Mouse (Mus musculus) urinary bladder, postnatal 14 days (tissue): ENCODE results near the gene E2f1.

ENCODE experiments used
- DNase-seq: peaks from one replicate; pipeline ENCODE4 v3.0.0; 2021; ENCODE audit warnings: low spot score

The E2f1 gene

DNA sequence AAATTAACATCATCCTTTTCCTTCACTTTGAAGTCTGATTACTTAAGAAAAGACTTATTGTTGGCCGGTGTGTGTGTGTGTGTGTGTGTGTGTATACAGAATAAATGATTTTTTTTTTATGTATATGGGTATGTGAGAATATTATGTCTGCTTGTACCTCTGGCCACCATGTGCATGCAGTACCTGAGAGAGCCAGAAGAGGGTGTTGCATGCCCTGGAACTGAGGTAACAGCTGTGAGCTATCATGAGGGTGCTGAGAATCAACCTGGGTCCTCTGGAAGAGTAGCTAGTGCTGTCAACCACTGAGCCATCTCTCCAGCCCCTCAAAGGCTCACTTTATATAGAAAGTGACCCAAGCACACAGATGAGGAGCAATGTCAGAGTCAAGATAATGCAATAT, 11.7 kb upstream of the E2f1 start:
- DNase-seq = no peak

DNA sequence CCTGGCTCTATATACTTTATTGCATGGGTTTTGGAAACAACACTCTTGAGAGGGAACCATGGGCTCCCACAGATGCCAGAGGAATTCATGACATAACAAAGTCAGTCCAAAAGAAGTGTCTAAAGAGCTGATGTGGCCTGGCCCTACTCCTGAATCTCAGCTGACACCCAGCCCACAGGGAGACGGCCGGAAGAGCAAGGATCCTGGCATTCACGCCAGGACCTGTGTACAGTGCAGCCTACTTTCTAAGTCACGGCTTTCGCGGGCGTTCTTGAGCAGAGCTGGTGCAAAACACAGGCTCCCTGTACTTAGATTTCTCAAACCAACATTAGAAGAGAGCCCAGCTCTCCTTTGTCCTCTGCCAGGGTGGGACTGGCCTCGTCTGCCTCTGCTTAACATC, 10.9 kb upstream of the E2f1 start:
- DNase-seq = peak; percentile 43

DNA sequence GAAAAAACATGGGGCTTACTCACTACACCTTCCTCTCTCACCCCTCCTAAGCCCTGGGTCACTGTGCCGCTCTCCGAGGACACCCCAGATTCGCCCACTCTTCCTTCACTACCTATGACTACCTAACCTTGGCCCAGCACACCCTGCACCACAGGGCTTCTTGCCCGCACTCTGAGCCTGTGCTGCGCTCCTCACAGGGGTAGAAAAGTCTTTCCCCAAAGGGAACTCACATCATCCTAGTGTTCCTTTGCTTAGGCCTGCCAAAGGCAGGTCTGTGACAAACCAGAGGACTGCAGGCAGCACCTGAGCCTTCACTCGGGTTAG, 8.0 kb upstream of the E2f1 start:
- DNase-seq = no peak

DNA sequence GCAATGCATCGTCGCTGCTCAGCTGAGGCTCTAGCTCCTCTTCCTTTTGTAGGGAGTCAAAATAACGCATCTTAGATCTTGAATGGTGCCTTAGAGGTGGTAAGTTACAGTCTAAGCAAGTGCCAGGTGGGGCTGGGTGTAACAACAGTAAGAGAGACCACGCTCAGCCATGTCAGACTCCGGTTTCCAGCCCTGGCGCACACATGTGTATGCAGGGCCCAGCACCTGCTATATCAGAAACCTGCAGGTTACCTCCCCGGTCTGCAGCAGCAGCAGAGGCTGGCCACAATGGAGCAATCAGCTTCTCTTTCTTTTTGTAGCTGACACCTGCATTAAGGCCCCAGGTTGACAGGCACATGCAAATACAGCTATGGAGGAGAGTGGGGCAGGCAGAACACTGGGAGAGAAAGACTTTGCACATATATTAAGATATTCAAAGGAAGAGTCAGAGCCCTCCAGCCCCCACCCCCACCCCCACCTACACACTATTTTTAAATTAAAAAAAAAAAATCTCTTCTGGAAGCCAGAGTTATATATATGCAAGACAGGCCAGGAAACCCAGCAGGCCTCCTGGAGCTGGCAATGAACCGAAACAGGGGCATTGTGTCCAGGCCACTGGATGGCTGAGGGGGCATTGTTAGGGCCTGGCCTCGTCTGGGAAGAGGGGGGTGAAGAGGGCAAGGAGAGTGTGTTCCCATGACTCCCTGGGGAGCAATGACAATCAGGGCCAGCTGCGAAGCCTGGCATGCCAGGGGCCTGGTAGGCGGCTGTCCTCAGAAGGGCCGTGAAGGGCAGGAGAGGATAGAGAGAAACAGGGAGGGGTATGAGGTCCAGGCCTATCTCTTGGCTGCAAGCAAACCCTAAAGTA, 7.4 kb upstream of the E2f1 start:
- DNase-seq = no peak

DNA sequence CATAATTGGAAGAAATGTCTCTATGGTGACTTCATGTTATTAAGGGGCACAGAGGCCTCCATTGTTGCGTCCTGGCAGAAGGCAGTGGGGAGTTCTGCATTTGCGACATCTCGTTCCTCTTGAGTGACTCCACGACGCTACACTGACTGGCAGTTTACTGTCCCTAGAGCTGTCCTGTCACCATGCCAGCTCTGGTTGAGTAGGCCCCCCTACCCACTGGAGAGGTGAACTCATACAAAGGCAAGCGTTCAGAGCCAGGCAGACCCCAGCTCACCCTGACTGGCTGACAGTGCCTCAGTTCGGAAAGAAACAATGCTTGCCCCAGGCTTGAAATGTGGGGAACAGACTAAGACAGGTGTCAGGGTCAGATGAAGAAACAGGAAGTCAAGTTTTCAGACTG, 4.6 kb upstream of the E2f1 start:
- DNase-seq = no peak

DNA sequence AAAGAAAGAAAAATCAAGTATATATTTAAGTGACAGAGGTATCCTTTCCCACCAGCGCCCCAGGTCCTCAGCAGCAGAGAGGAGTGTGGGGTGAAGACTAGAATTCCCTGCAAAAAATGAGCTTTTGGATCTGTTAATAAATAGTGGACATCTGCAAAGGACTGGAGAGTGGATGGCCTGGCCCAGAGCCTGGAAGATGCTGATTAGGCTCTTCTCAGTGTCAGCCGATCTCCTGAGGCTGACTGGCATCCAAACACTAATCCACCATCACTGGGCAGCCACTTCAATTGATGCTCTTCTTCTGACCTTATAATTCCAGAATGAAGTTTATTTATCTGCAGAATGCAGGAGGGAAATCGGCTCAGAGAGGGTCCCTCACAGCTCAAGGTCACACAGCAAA, 3.3 kb upstream of the E2f1 start:
- no peak for DNase-seq

DNA sequence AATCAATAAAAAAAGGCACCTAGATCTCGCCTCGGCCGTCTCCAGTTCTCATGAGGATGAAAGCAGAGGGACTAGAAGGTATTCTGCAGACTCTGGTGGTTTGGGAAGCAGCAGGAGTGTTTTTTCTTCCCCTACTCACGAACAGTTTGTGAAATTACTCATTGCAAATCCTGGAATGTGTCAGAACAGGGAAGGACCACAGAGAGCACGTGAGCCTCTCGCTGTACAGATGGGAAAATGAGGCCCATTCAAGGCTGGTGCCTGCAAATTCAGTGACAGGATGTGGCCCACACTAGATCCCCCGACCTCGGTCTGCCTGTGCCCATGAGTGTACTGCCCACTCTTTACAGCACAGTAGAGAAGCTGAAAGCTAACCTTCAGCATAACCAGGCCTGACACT, 2.3 kb upstream of the E2f1 start:
- DNase-seq = no peak

DNA sequence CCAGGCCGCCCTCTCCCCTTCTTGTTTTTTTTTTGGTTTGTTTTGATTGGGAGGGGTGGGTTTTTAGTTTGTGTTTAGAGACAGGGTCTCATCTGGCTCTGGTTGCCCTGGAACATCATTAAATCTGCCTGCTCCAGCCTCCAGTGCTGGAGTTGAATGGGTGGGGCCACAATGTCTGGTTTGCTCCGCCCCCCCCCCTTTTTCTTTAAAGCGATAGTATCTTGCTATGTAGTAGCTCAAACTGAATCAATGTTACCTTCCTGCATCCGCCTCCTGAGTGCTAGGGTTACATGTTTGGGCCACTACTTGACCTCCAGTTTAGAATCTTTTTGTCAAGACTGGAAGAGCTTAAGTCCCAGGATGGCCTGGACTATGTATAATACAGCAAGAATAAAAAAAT, 1.6 kb upstream of the E2f1 start:
- DNase-seq = no peak

DNA sequence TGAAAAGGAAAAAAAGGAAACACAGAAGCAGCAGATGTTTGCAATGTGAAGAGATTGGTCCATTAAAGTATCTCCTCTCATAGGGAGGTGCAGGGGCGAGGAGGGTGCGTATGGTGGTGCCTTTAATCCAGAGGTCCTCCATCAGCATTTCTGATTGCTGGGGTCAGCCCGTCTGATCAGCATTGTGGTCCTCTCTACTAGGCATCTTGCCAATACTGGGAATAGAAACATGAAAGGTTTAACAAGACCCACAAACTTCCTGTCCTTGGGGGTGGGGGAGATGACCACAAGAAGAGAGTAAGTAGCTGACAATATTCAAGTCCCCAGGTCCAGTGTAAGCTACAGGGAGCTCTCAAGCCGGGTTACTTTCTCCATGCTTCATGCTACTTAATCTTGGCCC, 974 bp upstream of the E2f1 start:
- no peak for DNase-seq

DNA sequence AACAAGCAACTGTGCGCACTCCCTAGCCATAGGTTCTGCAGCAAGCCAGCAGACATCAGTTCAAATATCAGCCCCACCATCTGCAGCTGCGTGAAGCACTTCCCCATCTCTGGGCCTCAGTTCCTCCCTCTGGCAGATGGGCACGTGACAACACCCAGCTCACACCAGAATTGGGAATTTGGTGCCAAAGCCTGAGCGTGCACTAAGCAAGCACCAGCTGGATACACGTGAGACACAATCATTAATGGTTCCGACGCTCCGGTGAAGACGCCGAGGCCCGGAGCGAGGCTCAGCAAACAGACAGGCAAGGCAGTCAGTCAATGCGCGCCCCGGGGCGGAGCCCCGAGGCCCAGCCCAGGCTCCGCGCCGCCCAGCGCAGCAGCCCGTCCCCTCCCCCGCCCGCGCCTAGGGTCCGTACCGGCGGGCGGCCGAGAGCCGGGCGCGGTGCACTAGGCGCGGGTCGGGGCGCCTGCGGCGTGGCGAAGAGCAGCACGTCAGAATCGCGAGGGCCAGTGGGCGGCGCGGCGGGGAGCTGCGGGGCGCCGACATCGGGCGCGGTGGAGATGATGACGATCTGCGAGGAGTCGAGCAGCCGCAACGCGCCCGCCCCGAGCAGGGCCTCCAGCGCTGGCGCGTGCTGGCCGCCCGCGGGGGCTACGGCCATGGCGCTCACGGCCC, 482 bp downstream of the E2f1 start:
- DNase-seq = peak; percentile 65

DNA sequence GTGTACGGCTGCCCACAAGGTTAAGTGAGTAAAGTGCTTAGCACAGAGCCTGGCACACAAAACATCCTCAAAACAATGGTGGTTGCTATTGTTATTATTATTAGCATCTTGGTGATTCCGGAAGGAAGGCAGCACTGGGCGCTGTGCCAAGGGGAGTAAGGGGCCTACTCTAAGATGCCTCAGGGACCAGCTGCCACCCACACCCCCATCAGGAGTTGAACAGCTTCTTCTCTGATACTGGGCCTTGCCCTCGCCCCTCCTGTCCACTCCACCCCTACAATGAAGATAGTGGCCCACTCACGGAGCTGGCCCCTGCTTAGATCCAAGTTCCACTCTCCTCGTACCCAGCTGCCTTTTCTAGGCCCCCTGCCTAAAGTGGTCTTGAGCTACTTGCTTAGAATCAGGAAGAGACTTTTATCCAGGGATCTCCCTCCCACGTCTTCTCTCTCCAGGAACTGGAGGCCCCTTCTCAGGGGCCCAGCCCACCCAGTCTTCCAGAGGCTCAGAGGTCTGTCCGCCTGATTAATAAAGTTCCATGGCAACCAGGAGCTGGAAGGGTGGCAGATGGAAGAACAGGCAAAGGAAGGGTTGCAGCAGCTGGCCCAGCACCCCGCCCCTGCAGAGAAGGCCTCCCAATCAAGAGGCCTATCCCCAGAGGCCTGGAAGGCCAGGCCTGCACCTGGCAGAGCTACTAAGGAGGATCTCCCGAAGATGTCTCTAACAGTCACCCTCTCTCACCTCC, 1.2 kb downstream of the E2f1 start:
- DNase-seq = no peak

DNA sequence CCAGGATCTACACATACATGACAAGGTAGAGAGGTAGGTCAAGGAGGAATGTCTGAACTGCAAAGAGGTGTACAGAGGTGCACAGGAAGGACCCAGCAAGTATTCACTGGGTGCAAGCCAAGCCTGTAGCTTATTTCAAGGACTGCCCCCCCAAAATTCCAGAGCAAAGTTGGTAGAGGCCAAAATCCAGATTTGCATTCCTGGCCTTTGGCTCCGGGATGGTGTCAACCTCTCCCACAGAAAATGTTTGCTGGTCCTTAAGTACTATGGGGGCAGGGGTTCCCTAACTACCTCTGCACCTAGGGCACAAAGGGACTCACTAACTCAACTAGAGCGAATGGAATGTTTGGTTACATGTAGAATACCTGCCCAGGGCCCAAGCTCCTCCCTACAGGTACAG, 1.9 kb downstream of the E2f1 start:
- no peak for DNase-seq

DNA sequence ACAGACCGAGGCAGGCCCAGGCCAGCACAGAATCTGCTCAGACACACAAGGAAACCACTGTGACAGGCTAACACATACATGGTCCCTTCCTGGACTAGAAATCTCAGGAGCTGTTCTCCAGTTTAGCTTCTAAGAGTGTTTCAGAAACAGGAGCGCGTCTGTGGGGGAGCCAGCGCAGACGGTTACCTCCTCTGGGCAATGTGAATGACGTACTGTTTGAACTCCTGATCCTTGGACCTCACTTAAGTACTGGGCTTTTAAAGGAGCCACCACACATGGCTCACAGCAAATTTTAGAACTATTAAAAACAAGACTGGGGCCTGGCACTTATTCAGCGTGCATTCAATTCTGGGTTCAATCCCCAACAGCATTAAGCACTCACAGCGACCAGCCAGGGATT, 3.1 kb downstream of the E2f1 start:
- DNase-seq = no peak

DNA sequence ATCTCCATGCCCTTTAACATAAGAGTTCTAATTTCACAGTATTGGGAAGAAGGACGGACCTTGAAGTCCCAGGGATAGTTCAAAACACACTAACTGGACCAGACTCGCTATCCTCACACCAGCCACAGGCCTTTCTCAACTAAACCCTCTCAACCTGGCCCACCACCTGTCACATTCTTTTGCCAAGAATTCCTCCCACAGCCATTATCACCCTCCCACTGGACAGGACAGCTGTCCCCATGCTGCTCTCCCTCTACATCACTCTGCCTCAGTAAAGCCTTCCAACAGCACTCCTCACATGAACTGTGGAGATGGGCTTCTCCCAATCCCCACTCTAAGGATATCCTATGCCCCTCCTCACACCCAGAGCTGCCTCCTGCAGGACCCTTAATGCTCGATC, 4.1 kb downstream of the E2f1 start:
- no peak for DNase-seq

DNA sequence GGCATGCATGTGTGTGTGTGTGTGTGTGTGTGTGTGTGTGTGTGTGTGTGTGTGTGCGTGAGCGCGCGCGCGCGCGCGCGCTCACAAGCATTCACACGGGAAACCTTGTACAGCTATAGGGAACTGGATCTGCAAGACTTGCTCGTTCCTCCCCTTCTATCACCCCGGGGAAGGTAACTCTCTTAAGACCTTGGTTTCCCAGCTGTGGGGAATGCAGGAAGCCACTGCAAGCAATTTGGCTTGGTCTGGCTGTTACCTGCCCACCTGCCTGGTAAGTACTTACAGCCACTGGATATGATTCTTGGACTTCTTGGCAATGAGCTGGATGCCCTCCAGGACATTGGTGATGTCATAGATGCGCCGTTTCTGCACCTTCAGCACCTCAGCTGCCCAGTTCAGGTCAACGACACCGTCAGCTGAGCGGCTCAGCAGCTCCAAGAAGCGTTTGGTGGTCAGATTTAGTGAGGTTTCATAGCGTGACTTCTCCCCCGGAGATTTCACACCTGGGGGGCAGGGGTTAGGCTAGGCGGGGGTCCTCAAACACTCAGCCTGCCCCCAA, 6.0 kb downstream of the E2f1 start:
- no peak for DNase-seq

DNA sequence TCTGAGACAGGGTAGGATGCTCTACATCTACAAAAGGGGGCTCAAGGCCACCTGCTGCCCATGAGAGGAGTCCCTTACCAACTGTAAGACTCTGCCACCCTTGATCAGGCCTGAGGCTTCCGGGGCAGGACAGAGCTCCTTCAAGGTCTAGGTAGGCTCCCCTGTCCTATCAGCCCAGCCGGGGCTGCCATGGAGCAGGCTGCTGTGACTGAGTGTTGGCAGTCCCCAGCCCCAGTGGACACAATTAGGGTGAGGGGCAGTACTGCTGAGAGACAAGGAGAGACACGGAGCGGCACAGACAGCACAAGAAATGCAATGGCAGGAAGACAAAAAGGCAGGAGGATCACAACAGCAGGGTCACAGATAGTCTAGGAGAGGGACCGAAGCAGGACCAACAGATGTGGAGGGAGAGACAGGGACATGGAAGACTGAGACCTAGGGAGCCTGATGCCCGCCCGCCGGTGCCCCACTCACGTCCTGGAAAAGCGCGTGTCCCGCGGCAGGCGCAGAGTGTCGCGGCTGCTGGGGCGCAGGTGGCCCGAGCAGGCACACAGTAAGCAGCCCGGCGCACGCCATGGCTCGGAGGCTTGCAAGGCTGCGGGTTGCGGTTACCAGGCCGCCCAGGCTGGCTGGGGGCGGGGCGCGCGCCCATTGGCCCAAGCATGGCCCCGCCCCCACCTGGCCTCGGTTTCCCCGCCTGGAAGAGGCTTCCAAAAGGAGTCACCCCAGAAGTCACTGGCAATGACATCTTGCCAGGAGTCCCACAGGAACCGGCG, 11.2 kb downstream of the E2f1 start, which contains the start of gene Necab3:
TSS of gene Necab3 (minus strand) at position 627 of the 776 bp plus-strand sequence.
- no peak for DNase-seq

DNA sequence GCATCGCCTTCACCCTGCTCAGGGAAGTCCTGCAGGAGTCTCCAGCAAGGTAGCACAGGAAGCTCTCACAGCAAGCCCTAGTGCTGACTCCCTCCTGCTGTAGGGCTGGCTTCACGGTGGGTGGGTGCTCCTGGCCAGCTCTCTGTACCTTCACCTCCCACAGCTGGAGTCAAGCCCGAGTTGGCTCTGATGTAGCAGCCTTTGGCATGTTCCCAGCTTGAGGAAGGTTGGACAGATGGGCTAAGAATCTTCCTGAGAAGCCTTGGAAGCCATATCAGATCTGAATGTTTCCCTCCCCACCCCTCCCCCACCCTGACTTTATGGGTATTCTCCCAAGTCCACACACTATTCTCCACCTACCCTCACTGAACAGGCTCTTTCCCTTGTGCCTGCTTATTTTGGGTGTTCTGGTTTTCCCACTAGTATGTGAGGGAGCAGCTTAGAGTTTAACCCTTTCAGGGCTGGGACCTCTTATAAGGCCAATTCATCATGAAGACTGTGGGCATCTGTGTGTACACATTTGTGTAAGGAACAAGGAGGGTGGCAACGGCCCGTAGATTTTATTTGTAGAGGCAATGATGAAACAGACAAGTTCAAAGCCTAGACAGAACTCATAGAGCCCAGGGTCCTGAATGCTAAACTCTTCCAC, 12.4 kb downstream of the E2f1 start:
- no peak for DNase-seq

DNA sequence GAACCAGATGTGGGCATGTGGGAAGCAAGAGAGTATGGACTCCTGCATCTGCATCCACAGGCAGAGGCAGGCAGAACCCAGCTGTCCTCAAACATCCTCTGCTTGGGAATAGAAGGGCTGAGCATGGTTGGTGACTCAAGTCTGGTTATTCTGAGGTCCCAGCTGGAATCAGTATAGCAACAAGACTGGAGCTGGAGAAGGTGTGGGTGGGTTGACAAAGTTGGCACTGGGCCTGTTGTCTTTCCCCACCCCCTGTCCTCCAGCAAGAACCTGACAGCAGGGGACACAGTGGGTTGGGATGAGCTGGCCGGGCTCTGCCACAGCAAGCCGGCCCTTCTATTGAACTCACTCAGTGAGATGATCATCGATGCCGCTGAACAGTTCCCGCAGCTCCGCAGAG, 14.5 kb downstream of the E2f1 start:
- no peak for DNase-seq

DNA sequence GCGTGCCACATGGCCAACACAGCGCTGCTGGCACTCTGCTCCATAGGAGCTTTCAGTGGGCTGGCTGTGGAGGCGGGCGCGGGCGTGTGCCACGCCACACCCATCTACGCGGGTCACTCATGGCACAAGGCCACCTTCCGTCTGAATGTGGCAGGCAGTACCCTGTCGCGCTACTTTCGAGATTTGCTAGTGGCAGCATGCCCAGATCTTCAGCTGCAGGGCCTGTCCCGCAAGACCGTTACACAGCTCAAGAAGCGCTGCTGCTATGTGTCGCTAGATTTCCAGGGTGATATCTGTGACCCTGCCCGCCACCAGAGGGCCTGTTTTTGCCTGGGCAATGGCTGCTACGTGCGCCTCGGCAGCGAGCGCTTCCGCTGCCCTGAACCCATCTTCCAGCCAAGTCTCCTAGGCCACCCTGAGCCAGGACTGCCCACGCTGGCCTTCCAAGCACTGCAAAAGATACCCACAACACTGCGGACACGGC, 17.2 kb downstream of the E2f1 start:
- DNase-seq = peak; percentile 83

DNA sequence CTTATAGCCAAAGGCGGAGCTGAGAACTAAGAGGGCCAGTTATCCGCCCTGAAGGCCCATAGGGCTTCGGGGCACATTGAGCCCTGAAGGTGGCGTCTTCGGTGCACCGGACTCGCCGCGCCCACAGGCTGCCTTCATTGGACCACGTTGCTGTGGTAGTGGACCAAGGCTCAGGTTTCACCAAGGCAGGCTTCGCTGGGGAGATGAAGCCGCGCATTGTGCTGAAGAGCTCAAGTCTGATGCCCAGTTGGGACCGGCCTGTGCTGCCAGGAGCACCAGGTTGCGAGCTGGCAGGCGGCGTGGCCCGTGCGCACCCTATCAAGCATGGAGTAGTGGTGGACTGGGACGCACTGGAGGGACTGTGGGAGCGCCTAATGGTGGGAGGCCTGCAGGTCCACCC, 17.8 kb downstream of the E2f1 start:
- no peak for DNase-seq

DNA sequence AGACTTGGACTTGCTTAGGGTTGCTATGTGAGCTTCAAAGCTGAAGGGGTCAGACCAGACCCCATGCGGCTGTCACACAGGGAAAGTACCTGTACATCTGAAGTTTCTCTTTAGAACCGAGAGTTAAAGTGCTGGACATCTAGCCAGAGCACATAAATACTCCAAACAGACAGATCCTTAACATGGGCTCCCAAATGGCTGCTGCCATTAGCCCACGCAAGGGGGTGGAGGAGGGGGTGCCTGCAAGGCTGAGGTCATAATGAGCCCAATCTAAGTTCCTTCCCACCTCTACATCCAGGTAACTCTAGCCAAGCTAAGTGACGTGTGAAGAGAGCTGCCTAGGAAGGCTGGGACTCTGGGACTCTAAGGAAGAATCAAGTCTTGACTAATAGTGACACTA, 18.2 kb downstream of the E2f1 start, which contains the start of gene Actl10:
TSS of gene Actl10 (plus strand) at position 301 of the 400 bp plus-strand sequence.
- no peak for DNase-seq
